Mouse (Mus musculus): ENCODE measurements around the gene Cysltr2. TPM values are rescaled to one million over a fixed set of nuclear protein-coding genes. Genes with fewer than 3 reads are reported as not detected.
A peak's percentile ranks its signal among the peaks of the same experiment; 100 is the strongest.

The Cysltr2 gene
- polyA plus RNA-seq, 1 experiment: not detected

DNA sequence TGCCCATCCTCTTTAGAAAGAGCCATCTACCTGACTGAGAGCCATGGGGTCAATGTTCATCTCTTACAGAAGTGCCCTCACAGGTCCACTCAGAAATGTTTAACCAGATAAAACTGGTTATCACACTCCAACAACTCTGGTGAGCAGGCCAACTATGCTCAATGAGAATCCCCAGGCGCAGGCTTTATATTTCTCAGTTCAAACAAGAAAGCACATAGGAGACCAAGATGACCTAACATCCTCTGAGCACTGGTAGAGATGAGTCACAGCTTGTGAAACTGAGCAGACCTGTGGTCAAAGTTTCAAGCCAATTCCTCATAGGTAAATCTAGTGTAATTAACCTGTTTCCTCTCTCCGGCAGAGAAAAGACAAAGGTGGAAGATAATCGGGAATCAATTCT lies 31.6 kb downstream of the Cysltr2 start:
- Histone ChIP-seq H3K27ac (replicated peaks; ENCODE audit: low read depth, low read length) (no peak overlapping the region), H3K4me3 (ENCODE audit: insufficient read depth, low read depth, low read length) (no peak overlapping the region), H3K4me1 (ENCODE audit: control insufficient read depth, insufficient read depth, insufficient read length, low read length) (no peaks in the 10 kb centered on the region)

DNA sequence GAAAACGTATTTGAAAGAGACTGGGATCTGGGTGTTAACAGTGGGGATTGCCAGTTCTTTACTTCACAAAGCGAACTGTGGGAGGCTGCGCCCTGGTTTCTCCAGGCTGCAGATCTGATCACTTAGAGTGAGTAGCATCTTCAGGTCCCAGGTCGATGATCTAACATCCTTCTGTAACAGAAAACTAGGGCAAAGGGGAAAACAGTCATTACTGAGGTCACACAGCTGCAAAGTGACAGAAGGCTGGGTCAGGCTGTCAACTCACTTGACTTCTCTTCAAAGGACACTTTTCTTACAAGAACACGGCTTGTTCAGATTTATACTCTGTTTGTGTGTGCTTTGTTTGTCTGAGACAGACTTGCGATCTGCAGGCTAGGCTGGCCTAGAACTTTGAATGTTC lies 33.5 kb downstream of the Cysltr2 start:
- Histone ChIP-seq H3K4me3 (ENCODE audit: insufficient read depth, low read depth, low read length) (no peak overlapping the region), H3K4me1 (ENCODE audit: control insufficient read depth, insufficient read depth, insufficient read length, low read length) (no peaks in the 10 kb centered on the region), H3K27ac (replicated peaks; ENCODE audit: low read depth, low read length) (no peak overlapping the region)

DNA sequence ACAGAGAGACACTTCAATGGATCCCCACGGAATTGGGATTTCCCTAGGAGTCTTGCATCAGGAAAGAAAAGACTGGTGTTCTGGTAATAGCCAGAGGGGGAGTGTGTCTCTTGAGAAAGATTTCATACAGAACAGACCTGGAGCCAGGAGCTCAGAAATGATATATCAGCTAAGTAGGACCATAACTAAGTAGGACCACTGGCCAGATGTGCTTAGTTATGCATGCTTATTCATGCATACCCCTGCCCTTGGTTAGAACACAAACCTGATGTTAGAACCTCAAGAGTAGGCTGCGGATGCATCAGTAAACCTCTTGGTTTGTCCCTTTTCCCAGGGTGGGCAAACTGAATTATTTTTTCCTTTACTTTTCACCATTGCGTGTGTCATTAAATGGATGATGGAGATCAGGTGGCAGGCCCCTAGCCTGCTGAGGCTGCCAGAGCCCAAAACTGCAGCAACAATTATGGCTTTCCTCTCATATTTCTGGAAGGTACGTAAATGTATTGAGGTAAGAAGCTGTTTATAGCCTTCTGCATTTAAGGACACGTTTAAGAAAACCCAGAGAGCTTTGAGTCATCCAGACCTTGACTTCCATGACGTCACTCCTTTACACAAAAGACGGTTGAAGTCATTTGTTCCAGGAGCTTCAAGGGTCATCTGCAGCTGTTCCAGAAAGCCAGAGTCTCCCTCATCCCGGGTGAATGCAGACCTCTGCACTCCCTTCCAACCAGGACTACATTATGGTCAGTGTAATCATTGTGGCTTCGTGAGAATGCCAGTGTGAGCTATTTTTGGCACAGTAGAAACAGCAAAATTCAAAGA lies 35.0 kb downstream of the Cysltr2 start:
- Histone ChIP-seq H3K4me1 (ENCODE audit: control insufficient read depth, insufficient read depth, insufficient read length, low read length) (no peaks in the 10 kb centered on the region), H3K4me3 (ENCODE audit: insufficient read depth, low read depth, low read length) (no peak overlapping the region), H3K27ac (replicated peaks; ENCODE audit: low read depth, low read length) (no peak overlapping the region)

DNA sequence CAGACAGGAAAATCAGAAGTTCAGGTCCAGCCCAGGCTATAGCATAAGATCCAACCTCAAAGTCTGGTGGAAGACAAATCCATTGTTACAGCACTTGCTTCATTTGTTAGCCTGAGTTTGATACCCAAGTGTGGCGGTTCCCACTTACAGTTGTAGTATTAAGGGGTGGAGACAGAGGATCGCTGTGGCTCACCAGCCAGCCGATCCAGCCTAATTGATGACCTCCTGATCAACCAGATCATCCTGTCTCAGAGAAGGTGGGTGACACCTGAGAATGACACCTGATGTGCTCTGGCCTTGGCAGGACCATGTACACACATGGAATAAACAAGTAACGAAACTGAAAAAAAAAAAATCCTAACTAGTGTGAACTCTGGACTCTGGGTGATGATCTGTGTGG lies 47.1 kb downstream of the Cysltr2 start:
- Histone ChIP-seq H3K27ac (replicated peaks; ENCODE audit: low read depth, low read length) (no peak overlapping the region), H3K4me1 (ENCODE audit: control insufficient read depth, insufficient read depth, insufficient read length, low read length) (no peaks in the 10 kb centered on the region), H3K4me3 (ENCODE audit: insufficient read depth, low read depth, low read length) (no peak overlapping the region)

DNA sequence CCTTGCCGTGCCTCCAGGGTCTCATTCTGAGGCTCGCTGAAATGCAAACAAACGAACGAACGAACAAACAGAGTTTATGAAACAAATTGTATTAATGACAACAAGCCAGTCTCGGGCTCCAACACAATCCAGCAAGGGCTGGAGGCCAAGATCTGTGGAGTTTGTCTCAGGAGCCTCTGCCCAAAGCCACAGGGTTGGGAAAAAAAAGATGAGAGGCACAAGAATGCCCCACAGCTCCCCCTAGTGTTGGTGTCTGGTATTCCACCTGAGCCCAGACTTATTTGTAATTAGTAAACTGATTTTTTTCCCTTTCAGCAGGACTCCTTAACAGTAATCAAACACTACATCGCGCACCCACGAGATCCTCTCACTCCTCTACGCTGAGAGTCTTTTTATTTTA lies 48.6 kb downstream of the Cysltr2 start:
- H3K27ac ChIP-seq (replicated peaks; ENCODE audit: low read depth, low read length): no peak overlapping the region
- H3K4me1 ChIP-seq (ENCODE audit: control insufficient read depth, insufficient read depth, insufficient read length, low read length): no peaks in the 10 kb centered on the region
- H3K4me3 ChIP-seq (ENCODE audit: insufficient read depth, low read depth, low read length): no peak overlapping the region

DNA sequence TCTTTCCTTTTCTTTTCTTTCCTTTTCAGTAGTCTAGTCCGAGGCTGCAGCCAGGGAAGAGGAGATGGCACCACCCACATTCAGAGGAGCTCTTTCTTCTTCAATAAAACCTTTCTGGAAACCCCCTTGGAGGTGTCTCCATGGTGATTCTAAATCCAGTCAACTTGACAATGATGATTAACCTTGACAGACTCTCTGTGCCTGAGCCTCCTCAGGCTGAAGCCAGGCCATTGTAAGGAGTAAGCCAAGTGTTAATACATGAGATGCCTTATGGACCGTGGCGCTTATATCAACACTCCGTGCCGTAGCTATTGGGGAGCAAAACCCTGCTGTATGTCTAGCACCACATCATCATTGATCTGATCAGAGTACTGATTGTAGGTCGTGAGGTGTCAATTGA lies 50.8 kb downstream of the Cysltr2 start:
- Histone ChIP-seq H3K4me1 (ENCODE audit: control insufficient read depth, insufficient read depth, insufficient read length, low read length) (no peaks in the 10 kb centered on the region), H3K27ac (replicated peaks; ENCODE audit: low read depth, low read length) (no peak overlapping the region), H3K4me3 (ENCODE audit: insufficient read depth, low read depth, low read length) (no peak overlapping the region)

DNA sequence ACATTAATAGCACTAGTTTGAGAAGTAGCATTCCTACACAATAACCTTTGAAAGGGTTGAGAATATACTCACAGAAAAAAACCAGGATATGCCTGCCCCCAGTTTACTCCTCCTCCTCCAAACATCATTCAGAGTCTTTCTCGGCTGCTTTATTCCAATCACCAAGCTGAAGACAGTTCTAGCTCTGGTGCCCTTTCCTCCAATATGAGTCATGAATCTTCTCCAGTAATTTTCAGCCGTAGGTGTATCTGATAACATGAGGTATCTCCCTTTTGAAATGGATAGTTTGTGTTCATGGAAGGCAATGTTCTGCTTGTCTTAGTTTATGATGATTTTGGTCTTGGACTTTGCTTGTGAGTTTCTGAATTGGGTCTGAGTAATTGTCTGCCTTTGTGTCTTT lies 62.9 kb downstream of the Cysltr2 start:
- H3K27ac ChIP-seq (replicated peaks; ENCODE audit: low read depth, low read length): no peak overlapping the region
- no peaks in the 10 kb centered on the region for H3K4me1 ChIP-seq (ENCODE audit: control insufficient read depth, insufficient read depth, insufficient read length, low read length)
- H3K4me3 ChIP-seq (ENCODE audit: insufficient read depth, low read depth, low read length): no peak overlapping the region

DNA sequence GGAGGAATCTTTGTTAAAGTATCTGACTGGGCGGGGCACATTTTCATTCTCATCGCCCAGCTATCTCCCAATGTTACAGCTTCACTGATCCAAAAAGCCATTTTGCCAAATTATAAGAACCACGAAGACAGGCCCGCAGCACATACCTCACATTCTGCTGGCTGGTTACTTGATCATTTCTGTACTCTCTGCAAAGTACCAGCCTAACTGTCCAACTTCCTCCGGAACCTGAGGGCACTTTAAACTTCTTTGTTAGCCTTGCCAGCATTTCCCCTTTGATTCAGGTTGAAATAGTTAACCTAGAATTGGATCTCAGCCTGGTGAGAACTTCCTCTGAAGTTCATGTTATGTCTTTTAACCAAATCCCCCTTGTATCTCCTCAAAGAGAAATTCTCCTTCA lies 63.8 kb downstream of the Cysltr2 start:
- Histone ChIP-seq H3K27ac (replicated peaks; ENCODE audit: low read depth, low read length) (no peak overlapping the region), H3K4me3 (ENCODE audit: insufficient read depth, low read depth, low read length) (no peak overlapping the region), H3K4me1 (ENCODE audit: control insufficient read depth, insufficient read depth, insufficient read length, low read length) (no peaks in the 10 kb centered on the region)

DNA sequence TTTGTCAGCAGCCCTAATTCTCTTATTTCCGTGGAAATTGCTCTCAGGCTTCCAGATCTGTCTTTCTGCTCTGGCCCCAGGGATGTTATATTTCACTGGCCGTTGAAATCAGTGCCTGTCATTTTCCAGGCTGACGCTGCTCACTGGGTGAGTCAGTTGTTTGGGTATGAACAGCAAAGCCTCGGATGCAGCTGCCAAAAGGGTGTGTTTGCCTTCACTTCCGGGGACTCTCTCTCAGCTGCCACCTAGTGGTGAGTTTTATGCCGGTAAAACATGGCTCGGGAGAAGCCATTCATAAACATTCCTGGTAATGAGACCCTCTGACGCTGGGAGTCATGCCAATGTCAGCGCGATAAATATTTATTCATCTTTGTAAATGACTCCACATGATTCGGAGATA lies 65.5 kb downstream of the Cysltr2 start:
- H3K4me1 ChIP-seq (ENCODE audit: control insufficient read depth, insufficient read depth, insufficient read length, low read length): no peaks in the 10 kb centered on the region
- peak overlapping the region; percentile 19; the same call in 1 of the 2 replicates for H3K4me3 ChIP-seq (ENCODE audit: insufficient read depth, low read depth, low read length)
- no peak overlapping the region for H3K27ac ChIP-seq (replicated peaks; ENCODE audit: low read depth, low read length)

DNA sequence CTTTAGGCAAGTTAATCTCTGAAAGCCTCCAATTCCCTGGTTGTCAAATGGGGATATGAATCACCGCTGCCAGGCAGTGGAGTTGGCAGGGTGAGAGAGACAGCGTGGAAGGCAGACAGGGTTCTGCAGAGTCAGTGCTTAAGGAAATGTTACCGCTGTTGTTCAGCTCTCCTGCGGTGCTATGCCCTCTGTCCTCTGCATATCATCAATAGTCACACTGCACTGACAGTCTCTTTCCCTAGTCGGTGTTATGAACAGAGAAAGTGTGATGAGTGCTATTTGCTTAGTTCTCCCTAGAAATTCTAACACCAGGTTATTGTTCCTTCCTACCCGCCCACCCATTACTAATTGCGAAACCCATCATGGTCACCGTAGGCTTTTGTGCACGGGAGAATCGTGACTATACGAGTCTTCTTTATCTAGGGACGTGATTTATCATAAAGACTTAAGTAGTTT lies 65.9 kb downstream of the Cysltr2 start:
- Histone ChIP-seq H3K4me1 (ENCODE audit: control insufficient read depth, insufficient read depth, insufficient read length, low read length) (no peaks in the 10 kb centered on the region), H3K4me3 (ENCODE audit: insufficient read depth, low read depth, low read length) (peak overlapping the region; percentile 19; the same call in 1 of the 2 replicates), H3K27ac (replicated peaks; ENCODE audit: low read depth, low read length) (no peak overlapping the region)

DNA sequence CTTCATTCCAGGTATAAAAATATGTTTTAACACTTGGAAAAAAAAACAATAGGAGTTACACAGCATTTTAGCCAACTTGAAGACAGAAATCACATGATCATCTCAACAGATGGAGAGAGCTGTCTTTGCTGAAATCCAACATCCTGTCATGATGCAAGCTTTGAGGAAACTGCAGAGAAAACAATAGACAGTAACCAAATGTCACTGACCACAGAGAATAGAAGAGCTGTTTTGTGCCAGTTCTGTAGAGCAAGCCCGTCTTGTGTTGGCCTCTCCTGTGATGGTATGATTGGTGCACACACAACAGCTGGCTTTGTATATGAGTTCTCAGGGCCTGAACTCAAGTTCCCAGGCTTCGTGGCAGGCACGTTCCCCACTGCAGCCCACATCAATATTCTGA lies 68.2 kb downstream of the Cysltr2 start:
- Histone ChIP-seq H3K4me3 (ENCODE audit: insufficient read depth, low read depth, low read length) (no peak overlapping the region), H3K27ac (replicated peaks; ENCODE audit: low read depth, low read length) (no peak overlapping the region), H3K4me1 (ENCODE audit: control insufficient read depth, insufficient read depth, insufficient read length, low read length) (no peaks in the 10 kb centered on the region)

DNA sequence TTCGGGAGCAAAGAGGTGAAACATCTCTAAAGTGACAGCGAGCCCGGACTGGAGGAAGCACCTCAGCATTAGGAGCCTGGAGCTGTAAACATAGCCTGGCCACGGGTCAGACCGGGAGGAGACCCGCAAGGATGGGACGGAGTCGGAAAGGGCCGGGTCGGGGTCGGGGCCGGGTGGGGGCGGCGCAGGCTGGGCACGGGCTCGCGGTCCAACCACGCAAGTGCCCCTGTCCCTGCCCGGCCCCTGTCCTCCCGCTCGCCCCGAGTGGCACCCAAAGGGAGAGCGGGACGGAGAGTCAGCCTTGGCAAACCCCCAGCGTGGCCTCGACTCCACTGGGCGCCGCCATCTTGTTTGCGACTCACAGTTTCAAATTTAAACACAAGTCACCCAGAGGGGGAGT lies 68.8 kb downstream of the Cysltr2 start:
- no peak overlapping the region for H3K27ac ChIP-seq (replicated peaks; ENCODE audit: low read depth, low read length)
- H3K4me3 ChIP-seq (ENCODE audit: insufficient read depth, low read depth, low read length): no peak overlapping the region
- no peaks in the 10 kb centered on the region for H3K4me1 ChIP-seq (ENCODE audit: control insufficient read depth, insufficient read depth, insufficient read length, low read length)

DNA sequence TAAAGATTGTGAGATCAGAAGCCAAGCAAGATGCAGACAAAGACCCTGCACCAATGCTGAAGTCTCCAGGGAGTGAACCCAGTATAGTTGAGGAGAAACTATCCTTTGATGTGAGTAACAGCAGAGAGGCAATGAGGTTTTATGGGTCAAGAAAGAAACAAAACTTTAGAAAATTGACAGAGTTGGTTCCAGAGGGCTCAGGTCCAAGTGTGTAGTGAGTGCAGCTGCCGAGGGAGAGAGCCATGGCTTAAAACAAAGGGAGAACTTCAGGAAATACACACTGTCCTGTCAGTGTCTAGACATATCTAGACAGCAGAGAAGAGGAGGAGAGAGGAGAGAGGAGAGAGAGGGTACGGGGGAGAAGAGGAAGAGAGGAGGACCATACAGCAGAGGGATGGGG lies 72.8 kb downstream of the Cysltr2 start:
- Histone ChIP-seq H3K4me3 (ENCODE audit: insufficient read depth, low read depth, low read length) (no peak overlapping the region), H3K4me1 (ENCODE audit: control insufficient read depth, insufficient read depth, insufficient read length, low read length) (no peaks in the 10 kb centered on the region), H3K27ac (replicated peaks; ENCODE audit: low read depth, low read length) (no peak overlapping the region)
